Mouse (Mus musculus): ENCODE results near the gene Gm6401.
"Not testable (repeated sequence)": the region's sequence is repeated elsewhere in the genome, so short reads cannot be mapped to it uniquely, and the experiment has no call there.

Gm6401 gene

DNA sequence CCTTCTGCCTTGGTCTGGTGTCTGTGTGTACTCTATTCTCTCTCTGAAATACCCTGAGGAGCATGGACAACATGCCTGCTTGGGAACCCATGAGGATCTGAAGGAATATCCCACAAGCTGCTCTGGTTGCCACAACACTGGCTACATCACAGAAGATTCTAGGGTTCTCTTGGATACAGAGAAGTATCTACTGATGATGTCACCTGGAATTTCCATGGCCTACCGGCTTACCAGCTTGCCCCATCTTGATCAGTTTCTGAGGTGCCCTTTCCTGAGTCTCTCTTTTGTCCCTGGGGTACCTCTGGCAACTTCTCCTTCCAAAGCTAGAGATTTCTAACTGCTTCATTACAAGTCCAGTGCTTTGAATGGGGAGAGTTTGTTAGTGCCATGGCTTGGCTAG is at the start of gene Gm6401:
Gene Gm6401 (minus strand): TSS at position 101 of the 400 bp plus-strand sequence.
- not testable (repeated sequence) for DNase-seq (ENCODE audit: low spot score)

DNA sequence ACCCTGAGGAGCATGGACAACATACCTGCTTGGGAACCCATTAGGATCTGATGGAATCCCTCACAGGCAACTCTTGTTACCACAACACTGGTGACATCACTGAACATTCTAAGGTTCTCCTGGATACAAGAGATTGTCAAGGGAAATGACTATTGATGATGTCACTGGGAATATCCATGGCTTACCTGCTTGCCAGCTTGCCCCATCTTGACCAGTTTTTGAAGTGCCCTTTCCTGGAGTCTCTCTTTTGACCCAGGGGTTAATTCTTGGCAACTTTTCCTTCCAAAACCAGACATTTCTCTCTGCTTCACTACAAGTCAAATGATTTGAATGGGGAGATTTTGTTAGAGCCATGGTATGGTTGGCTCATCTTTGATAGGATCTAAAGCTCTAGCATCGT is 15.5 kb upstream of the Gm6401 start, which contains the start of gene Gm3543:
Gene Gm3543 (minus strand): TSS at position 101 of the 400 bp plus-strand sequence.
- not testable (repeated sequence) for DNase-seq (ENCODE audit: low spot score)

DNA sequence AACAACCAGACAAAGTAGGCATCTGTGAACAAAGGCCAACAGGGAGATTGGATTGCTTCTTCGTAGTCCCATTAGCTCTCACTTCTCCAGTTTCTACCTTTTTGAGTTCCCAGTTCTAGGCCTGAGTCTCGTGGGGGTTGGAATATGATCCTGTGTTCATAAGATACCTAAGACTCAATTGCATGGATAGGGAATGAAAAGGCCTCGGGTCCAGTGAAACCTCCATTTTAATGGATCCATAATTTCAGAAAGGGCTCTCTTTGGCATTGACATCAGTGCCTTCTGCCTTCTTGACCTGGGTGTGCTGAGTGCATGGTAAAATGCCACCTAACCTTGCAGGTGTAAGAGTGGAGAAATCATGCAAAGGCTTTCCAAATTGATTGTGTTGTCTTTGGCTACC is 869 bp upstream of the Gm6401 start:
- DNase-seq (ENCODE audit: low spot score): not testable (repeated sequence)

DNA sequence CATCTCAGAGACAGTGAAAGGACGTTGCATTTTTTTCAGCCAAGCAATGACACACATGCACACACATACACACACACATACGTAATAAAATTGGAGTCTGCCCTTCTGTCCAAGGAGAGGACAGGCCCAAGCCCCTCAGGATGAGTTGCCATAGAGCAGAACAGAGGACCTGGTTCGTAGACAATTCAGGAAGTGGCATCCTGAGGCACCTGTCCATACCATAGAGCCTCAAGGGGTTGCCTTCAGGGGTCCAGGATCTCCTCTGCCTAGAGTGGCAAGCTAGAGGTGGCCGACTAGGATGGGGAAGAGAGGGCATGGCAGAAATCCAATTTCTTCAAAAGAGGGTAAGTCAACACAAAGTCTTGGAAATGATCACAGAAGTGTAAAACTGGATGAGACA is 3.6 kb downstream of the Gm6401 start:
- DNase-seq (ENCODE audit: low spot score): not testable (repeated sequence)

DNA sequence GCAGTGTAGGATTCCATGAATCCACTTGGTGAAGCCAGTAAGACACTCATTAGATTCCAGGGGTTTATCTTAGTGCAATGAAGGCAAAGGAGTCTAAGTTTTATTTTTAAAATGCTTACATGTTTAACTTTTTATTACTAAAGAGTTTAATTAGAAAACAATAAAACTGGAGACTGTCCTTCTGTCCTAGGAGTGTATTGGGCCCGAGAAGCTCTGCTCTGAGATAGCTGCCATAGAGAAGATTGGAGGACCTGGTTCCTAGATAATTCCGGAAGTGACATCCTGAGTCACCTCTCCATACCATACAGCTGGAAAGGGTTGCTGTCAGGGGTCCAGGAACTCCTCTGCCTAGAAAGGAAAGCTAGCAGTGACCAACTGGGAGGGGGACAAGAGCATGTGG is 24.0 kb downstream of the Gm6401 start, which contains the start of gene 1700024B05Rik:
Gene 1700024B05Rik (plus strand): TSS at position 301 of the 400 bp plus-strand sequence.
- not testable (repeated sequence) for DNase-seq (ENCODE audit: low spot score)

DNA sequence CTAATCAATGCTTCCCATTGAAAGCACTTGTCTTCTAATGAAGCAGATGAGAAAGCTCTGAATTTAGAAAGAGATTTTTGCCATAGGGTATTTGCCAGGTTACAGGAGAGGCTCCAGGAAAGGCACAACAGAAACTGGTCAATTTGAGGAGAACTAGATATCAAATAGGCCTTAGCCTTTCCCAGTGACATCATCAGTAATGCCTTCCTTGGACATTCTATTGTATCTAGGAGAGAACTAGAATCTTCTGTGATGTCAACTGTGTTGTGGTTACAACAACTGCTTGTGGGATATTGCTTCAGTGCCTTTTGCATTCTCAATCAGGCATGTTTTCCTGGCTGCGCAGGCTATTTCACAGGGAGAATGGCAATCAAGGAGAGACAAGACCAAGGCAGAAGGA is 43.1 kb downstream of the Gm6401 start, which contains the start of gene 1700049E17Rik1:
Gene 1700049E17Rik1 (plus strand): TSS at position 301 of the 400 bp plus-strand sequence.
- not testable (repeated sequence) for DNase-seq (ENCODE audit: low spot score)

All from lung, postnatal 25 days (tissue).